Mouse (Mus musculus) limb, embryonic 14.5 days (tissue): ENCODE results near the gene Ntn1. TPM values are rescaled to one million over a fixed set of nuclear protein-coding genes. Genes with fewer than 3 reads are reported as not detected.

Source experiments
- ATAC-seq: fragments of 200-750 bp; cut with Nextera tagmentation; 2 replicates; pipeline ENCODE4 v1.8.0; 2017; ENCODE audit warnings: low read depth, moderate number of reproducible peaks, moderate TSS enrichment; ENCODE audit not compliant: low FRiP score
- DNase-seq: peaks from one replicate; pipeline ENCODE4 v3.0.0-alpha.2; 2015; ENCODE audit warnings: low spot score
- H3K27ac ChIP-seq: fragments of 300-500 bp; sonication (generic); replicated peaks from 2 replicates; pipeline ENCODE4 v1.5.1; 2014; ENCODE audit warnings: low read depth, mild to moderate bottlenecking, low read length, moderate library complexity, mixed read lengths
- H3K27me3 ChIP-seq: fragments of 300-500 bp; sonication (generic); 2 replicates; pipeline ENCODE4 v1.6.1; 2014; ENCODE audit warnings: low read length, mixed read lengths; ENCODE audit not compliant: control insufficient read depth, insufficient read depth
- H3K36me3 ChIP-seq: fragments of 300-500 bp; sonication (generic); 2 replicates; pipeline ENCODE4 v1.6.1; 2014; ENCODE audit warnings: mild to moderate bottlenecking, low read length, moderate library complexity, mixed read lengths; ENCODE audit not compliant: control insufficient read depth, insufficient read depth
- H3K4me1 ChIP-seq: fragments of 300-500 bp; sonication (generic); 2 replicates; pipeline ENCODE4 v1.6.1; 2014; ENCODE audit warnings: antibody characterized with exemption, low read length, mixed read lengths; ENCODE audit not compliant: control insufficient read depth, insufficient read depth
- H3K4me2 ChIP-seq: fragments of 300-500 bp; sonication (generic); replicated peaks from 2 replicates; pipeline ENCODE4 v1.6.1; 2014; ENCODE audit warnings: low read depth, mild to moderate bottlenecking, low read length, moderate library complexity; ENCODE audit not compliant: severe bottlenecking
- H3K4me3 ChIP-seq: fragments of 300-500 bp; sonication (generic); replicated peaks from 2 replicates; pipeline ENCODE4 v1.5.1; 2014; ENCODE audit warnings: low read length
- H3K9ac ChIP-seq: fragments of 300-500 bp; sonication (generic); 2 replicates; pipeline ENCODE4 v1.6.1; 2014; ENCODE audit warnings: mild to moderate bottlenecking, low read depth, low read length, moderate library complexity; ENCODE audit not compliant: severe bottlenecking
- H3K9me3 ChIP-seq: fragments of 300-500 bp; sonication (generic); 2 replicates; pipeline ENCODE4 v1.6.1; 2016; ENCODE audit warnings: low read length; ENCODE audit not compliant: control insufficient read depth
- POLR2A ChIP-seq: fragments of 200-500 bp; IDR thresholded peaks from 2 replicates; pipeline ENCODE4 v1.8.0; 2012; ENCODE audit warnings: inconsistent platforms, mild to moderate bottlenecking, moderate library complexity, borderline replicate concordance; ENCODE audit not compliant: insufficient read depth, insufficient read length; ENCODE audit errors: extremely low read depth
- WGBS: fragments of 180-500 bp; shearing (Covaris S2); extraction: QIAGEN DNeasy Blood & Tissue Kit; methylation state at CpG from one replicate; pipeline ENCODE4 v1.1.7; 2014; 5-methylcytosine and 5-hydroxymethylcytosine counted together
- polyA plus RNA-seq, 2 experiments: library from polyadenylated mRNA; depleted of rRNA in 1 of 2; stranded (reverse) in 1 of 2; unstranded in 1 of 2; fragments of >200 nt; fragmentation: Nextera tagmentation in 1 of 2; extraction: Ambion mirVana in 1 of 2; gene quantifications; 2 replicates each; pipeline versions ENCODE4 v1.2.1 to v1.2.3; 2012 to 2014

Gene Ntn1
- polyA plus RNA-seq, 2 experiments = 4.7 to 18.5 TPM

DNA sequence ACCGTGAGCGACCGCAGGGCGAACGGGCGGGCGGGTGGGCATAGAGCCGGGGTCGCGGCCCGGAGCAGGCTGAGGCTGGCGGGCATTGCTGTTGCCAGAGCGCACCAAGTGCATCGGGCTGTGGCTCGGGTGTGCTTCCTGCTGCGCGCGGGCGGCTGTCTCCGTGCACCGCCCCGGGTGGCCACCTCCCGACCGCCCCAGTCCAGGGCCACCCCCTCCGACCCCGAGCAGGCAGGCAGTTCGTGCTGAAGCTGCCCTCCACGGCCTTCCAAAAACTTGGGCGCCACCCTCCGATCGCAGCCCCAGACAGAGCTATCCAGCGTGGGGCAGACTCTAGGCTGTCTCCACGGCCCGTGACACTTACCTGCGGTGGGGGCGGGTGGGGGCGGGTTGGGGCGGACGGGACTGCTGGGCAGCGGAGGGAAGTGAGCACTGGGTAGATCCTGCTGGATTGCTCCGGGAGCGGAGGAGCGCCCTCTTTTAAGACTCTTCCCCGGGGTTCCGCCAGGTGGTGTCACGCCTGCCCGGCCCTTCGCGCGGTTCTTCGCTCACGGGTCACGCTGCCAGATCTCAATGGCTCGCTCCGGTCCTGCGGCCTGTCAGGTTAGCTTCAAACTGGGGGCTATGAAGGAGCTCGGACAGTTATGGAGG is 477 bp downstream of the Ntn1 start:
- WGBS = under 1% methylated on average over 37 of the region's 57 CpGs
- peak overlapping the region; percentile 45 for H3K9ac ChIP-seq
- no peaks in the 10 kb centered on the region for H3K36me3 ChIP-seq
- TF ChIP-seq POLR2A = no peak
- H3K9me3 ChIP-seq = 0 out of 2 replicates have a peak, but pooled peaks cover 4% of the 10 kb centered on the region
- peak overlapping the region; percentile 52 for H3K4me3 ChIP-seq
- DNase-seq (no peak), ATAC-seq (peak; percentile 50)
- H3K4me2 ChIP-seq = peak overlapping the region; percentile 95
- H3K27me3 ChIP-seq = peaks cover 73% of the 10 kb centered on the region
- no peak overlapping the region for H3K27ac ChIP-seq
- H3K4me1 ChIP-seq = peaks cover 9% of the 10 kb centered on the region

DNA sequence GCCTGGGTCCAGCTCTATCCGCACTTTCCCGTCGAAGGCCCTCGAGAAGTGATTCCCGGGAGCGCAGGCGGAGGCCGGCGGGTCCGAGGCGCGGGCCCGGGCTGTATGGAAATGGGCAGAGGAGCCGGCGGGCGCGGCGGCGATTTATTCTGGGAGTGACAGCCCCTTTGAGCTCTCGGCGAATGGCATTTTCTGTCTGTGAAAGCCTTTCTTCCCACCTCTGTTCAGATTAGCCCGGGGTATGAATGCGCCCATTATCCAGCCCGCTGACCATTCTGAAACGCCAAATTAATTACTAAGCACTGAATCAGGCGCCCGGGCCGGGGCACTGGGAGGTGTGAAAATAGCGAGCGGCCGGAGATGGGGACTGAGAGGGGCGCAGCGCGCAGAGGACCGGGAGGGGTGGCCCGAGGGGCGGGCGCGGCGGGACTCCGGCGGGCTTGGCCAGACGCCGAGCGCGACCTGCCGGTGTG is 1.0 kb downstream of the Ntn1 start:
- peak overlapping the region; percentile 45 for H3K9ac ChIP-seq
- no peak overlapping the region for H3K27ac ChIP-seq
- H3K36me3 ChIP-seq = no peaks in the 10 kb centered on the region
- peak overlapping the region; percentile 95 for H3K4me2 ChIP-seq
- ATAC-seq = 0 out of 2 replicates have a peak, but pooled peaks have one; percentile 7
- H3K4me3 ChIP-seq = peak overlapping the region; percentile 52
- peaks cover 9% of the 10 kb centered on the region for H3K4me1 ChIP-seq
- DNase-seq = no peak
- peaks cover 79% of the 10 kb centered on the region for H3K27me3 ChIP-seq
- under 1% methylated on average over 40 of the region's 47 CpGs for WGBS
- 0 out of 2 replicates have a peak, but pooled peaks cover 4% of the 10 kb centered on the region for H3K9me3 ChIP-seq
- no peak for TF ChIP-seq POLR2A

DNA sequence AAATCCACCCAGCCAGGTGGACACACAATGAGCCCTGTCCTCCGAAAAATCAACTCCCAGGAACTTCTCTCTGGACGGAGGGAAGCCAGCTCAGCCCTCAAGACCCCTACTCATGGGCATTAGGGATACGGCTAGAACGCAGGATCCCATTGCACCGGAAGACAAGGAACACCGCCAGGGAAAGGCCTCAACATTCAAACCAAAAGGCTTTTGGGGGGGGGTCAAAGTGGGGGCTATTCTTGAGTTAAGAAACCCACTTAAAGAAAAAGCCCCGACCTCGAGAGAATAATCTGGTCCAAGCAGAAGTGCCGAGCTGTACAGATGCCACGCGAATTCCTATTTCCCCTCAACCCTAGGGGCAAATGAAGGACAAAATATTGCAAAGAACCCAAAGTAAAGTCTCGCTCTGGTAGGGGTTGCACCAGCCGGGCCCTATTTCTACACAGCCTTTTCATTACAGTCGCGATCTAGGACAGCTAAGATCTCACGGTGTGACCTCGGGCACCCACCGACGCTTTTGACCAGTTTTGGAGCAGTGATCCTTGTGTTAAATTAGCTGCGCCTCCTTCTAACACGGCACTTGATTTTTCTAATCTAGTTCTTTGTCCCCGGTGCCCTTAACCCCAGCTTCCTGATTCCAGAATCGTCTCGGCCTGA is 1.6 kb downstream of the Ntn1 start:
- Histone ChIP-seq H3K36me3 (no peaks in the 10 kb centered on the region), H3K4me3 (peak overlapping the region; percentile 52), H3K27ac (no peak overlapping the region), H3K4me2 (peak overlapping the region; percentile 95), H3K9me3 (0 out of 2 replicates have a peak, but pooled peaks cover 4% of the 10 kb centered on the region), H3K27me3 (peaks cover 83% of the 10 kb centered on the region), H3K4me1 (peaks cover 9% of the 10 kb centered on the region), H3K9ac (peak overlapping the region; percentile 45; the same call in 1 of the 2 replicates)
- no peak for DNase-seq
- TF ChIP-seq POLR2A = no peak
- ATAC-seq = no peak
- 10% methylated on average over 24 of the region's 24 CpGs for WGBS

DNA sequence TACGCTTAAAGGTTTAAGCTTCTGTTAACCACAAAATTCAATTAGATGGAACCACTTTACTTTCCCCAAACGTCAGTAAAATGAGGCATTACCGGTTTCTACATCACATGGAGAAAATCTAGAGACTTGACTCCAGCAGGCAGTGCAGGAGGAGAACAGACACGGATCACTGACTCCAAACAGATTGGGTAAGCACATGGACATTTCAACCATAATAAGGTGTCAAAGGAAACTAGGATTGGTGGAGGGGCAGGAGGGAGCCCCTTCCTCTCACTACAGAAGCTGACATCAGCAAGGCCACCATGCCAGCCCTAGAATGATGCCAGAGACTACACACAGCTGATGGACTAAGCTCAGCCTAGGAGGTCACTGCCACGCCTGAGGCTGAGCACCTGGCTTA is 5.1 kb downstream of the Ntn1 start:
- Histone ChIP-seq H3K4me1 (peaks cover 9% of the 10 kb centered on the region), H3K27ac (no peak overlapping the region), H3K4me2 (no peak overlapping the region), H3K4me3 (no peak overlapping the region), H3K9ac (no peak overlapping the region), H3K36me3 (no peaks in the 10 kb centered on the region), H3K9me3 (0 out of 2 replicates have a peak, but pooled peaks cover 4% of the 10 kb centered on the region), H3K27me3 (peaks cover 86% of the 10 kb centered on the region)
- ATAC-seq (no peak), DNase-seq (no peak)
- 52% methylated on average over 5 of the region's 5 CpGs for WGBS
- no peak for TF ChIP-seq POLR2A

DNA sequence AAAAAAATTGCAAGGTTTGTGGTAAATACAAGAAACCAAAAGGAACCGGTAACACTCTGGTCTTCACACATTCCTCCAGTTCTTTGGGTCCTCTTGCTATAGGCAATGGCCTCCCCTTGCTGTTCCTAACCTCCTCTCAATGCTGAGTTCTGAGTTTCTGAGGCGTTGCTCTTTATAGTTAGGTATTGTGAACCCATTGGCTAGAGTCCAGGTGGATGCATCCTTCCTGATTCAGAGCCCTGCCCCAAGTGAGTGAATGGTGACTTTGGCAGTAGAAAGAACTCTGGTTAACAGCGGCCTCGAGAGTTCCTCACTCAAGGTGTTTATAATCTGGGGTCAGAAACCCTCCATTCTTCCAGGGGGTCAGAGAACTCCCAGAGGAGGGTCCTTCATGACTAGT is 5.9 kb downstream of the Ntn1 start:
- TF ChIP-seq POLR2A = no peak
- Histone ChIP-seq H3K4me3 (no peak overlapping the region), H3K4me1 (peaks cover 5% of the 10 kb centered on the region; the same call in 1 of the 2 replicates), H3K27me3 (peaks cover 84% of the 10 kb centered on the region), H3K36me3 (no peaks in the 10 kb centered on the region), H3K27ac (no peak overlapping the region), H3K4me2 (no peak overlapping the region), H3K9me3 (0 out of 2 replicates have a peak, but pooled peaks cover 4% of the 10 kb centered on the region), H3K9ac (no peak overlapping the region)
- no peak for DNase-seq
- 35% methylated on average over 4 of the region's 4 CpGs for WGBS
- no peak for ATAC-seq
